Mouse (Mus musculus): ENCODE results near the gene Prnd. TPM values are rescaled to one million over a fixed set of nuclear protein-coding genes. Genes with fewer than 3 reads are reported as not detected.
A peak's percentile ranks its signal among the peaks of the same experiment; 100 is the strongest.

Gene Prnd
- polyA plus RNA-seq, 1 experiment from 2014 or later, result 20.8 TPM

DNA sequence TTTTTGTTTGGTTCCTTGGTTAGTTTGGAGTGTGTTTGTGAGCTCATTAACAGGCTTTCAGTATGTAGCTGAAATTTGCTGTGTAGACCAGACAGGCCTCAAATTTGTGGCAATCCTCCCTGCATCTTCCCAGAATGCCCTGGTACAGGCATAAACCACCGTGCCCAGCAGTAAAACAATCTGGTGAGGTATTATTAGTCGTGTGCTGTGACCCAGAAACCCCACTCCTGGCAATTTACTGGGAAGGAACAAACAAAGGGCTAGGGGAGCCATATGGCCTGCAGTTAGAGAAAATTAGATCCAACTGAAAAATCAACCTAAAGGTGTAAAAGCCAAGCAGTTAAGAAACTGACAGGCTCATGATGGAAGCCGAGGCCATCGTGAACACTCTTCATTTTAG, 39.3 kb upstream of the Prnd start:
- no peaks in the 10 kb centered on the region for H3K36me3 ChIP-seq
- 18% methylated on average over 4 of the region's 4 CpGs for WGBS
- ATAC-seq (replicated peaks; ENCODE audit: low FRiP score), result no peak
- peak overlapping the region; percentile 76; the same call in 1 of the 2 replicates for H3K4me3 ChIP-seq (replicated peaks)
- H3K27me3 ChIP-seq, result 0 out of 2 replicates have a peak, but pooled peaks cover 3% of the 10 kb centered on the region
- peak overlapping the region; percentile 24; the same call in 1 of the 2 replicates for H3K4me2 ChIP-seq
- peaks cover 31% of the 10 kb centered on the region for H3K4me1 ChIP-seq
- no peak overlapping the region for H3K27ac ChIP-seq
- H3K9me3 ChIP-seq (replicated peaks), result no peaks in the 10 kb centered on the region
- H3K9ac ChIP-seq, result no peak overlapping the region

DNA sequence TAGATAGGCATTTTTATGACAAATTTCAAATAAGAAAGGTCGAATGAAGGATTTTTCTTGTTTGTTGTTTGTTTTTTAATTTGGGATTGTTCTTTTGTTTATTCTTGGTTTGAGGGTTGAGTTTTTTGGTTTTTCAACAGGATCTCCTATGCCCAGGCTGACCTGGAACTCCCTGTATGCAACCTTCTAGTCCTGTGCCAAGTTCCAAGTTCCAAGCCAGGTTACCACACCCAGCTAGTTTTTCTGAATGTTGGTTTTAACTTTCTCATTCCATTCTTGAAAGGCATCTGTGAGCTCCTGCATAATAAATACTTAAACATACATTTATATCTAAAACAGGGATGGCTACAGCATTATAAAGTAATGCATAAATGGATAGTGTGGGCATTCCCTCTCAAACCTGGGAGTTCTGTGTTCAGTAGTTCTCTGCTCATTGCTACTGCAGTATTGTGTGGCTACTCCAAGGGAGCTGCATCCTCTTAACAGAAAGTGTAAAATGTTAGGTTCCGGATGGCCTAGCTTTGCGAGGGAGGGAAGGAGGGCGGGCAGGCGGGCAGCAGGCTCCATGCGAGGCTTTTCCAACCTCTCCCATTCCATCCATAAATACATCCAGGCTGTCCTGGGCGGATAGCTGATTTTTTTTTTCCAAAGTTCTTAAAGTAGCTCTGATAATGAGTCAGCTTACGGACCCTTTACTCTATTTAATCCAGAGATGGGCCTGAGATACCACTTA, 38.0 kb upstream of the Prnd start:
- H3K9ac ChIP-seq, result no peak overlapping the region
- no peaks in the 10 kb centered on the region for H3K9me3 ChIP-seq (replicated peaks)
- H3K27ac ChIP-seq, result no peak overlapping the region
- 0 out of 2 replicates have a peak overlapping the region, but pooled peaks have one; percentile 12 for H3K4me2 ChIP-seq
- no peak for ATAC-seq (replicated peaks; ENCODE audit: low FRiP score)
- WGBS, result 44% methylated on average over 8 of the region's 8 CpGs
- no peak overlapping the region for H3K4me3 ChIP-seq (replicated peaks)
- H3K27me3 ChIP-seq, result 0 out of 2 replicates have a peak, but pooled peaks cover 3% of the 10 kb centered on the region
- peaks cover 31% of the 10 kb centered on the region for H3K4me1 ChIP-seq
- H3K36me3 ChIP-seq, result 0 out of 2 replicates have a peak, but pooled peaks cover 3% of the 10 kb centered on the region

DNA sequence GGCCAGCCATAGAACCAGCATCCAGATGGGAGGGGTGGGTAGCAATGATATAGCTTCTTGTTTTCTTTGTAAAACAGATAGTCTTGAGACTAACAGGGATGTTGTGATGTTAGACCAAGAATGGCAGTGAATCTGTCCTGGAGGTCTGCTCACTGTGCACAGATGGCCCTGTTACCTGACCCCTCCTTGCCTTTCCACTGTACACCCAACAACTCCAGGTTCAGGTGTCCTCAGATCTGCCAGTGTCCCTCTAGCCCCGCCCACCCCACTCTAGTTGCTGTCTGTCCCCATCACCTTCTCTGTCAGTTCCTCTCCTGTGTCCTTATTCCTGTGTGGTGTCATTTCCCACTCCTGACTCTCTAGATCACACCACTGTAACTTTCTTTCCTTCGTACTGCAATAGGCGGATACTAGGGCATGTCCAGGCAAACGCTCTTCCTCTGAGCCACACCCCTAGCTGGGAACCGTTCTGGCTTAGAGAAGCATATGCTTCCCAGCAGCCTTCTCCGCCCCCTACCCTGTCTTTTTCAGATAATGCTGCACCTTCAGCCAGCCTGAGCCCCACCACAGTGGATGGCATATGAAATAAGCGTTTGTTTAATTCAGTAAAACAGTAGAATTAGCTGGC, 18.3 kb upstream of the Prnd start:
- Histone ChIP-seq H3K4me2 (no peak overlapping the region), H3K4me1 (0 out of 2 replicates have a peak, but pooled peaks cover 2% of the 10 kb centered on the region), H3K9me3 (replicated peaks) (no peaks in the 10 kb centered on the region), H3K36me3 (peaks cover 11% of the 10 kb centered on the region), H3K27me3 (no peaks in the 10 kb centered on the region), H3K27ac (no peak overlapping the region), H3K4me3 (replicated peaks) (no peak overlapping the region), H3K9ac (no peak overlapping the region)
- 79% methylated on average over 7 of the region's 7 CpGs for WGBS
- 0 out of 2 replicates have a peak, but pooled peaks have one; percentile 15 for ATAC-seq (replicated peaks; ENCODE audit: low FRiP score)

DNA sequence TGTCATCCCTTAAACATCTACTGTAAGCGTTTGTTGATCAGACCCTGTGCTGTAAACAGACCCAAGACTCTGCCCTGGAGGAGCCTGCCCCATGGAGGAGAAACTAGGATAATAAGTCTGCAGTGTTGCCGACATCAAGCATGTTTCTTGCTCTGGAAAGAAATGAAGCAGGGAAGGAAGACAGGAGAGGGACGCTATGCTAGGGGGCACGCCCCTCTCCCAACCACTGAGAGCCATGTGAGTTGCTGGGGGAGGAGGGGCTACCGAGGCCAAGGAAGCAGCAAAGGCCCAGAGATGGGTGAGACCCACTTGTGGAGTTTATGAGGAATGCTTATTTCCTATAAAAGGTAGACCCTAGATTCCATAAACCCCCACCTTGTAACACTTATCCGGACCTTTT, 17.6 kb upstream of the Prnd start:
- Histone ChIP-seq H3K4me2 (no peak overlapping the region), H3K4me1 (0 out of 2 replicates have a peak, but pooled peaks cover 2% of the 10 kb centered on the region), H3K9me3 (replicated peaks) (no peaks in the 10 kb centered on the region), H3K27me3 (no peaks in the 10 kb centered on the region), H3K36me3 (peaks cover 12% of the 10 kb centered on the region), H3K4me3 (replicated peaks) (no peak overlapping the region), H3K9ac (no peak overlapping the region), H3K27ac (no peak overlapping the region)
- whole genome bisulfite sequencing, result 46% methylated on average over 6 of the region's 6 CpGs
- no peak for ATAC-seq (replicated peaks; ENCODE audit: low FRiP score)

DNA sequence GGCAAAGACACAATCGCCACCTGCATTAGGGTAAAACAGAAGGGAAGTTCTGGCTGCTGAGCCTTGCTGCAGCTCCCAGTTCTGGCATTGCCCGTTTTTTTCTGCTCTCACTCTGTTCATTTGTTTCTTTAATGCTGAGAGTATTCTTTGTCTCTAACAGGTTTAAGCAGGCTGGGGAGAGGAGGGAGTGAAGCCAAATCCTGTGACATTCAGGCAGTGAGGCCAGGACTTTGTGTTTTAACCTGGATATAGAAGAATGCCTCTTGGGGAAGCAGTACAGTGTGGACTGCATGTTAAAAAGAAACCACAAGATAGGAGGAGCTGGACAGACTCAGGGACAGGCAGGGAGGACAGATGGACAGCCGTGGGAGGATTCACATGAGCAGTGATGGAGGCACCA, 17.1 kb upstream of the Prnd start:
- Histone ChIP-seq H3K4me2 (no peak overlapping the region), H3K9ac (no peak overlapping the region), H3K4me3 (replicated peaks) (no peak overlapping the region), H3K27ac (no peak overlapping the region), H3K27me3 (no peaks in the 10 kb centered on the region), H3K9me3 (replicated peaks) (no peaks in the 10 kb centered on the region), H3K36me3 (peaks cover 12% of the 10 kb centered on the region), H3K4me1 (0 out of 2 replicates have a peak, but pooled peaks cover 2% of the 10 kb centered on the region)
- WGBS, result 70% methylated on average over 3 of the region's 3 CpGs
- no peak for ATAC-seq (replicated peaks; ENCODE audit: low FRiP score)

DNA sequence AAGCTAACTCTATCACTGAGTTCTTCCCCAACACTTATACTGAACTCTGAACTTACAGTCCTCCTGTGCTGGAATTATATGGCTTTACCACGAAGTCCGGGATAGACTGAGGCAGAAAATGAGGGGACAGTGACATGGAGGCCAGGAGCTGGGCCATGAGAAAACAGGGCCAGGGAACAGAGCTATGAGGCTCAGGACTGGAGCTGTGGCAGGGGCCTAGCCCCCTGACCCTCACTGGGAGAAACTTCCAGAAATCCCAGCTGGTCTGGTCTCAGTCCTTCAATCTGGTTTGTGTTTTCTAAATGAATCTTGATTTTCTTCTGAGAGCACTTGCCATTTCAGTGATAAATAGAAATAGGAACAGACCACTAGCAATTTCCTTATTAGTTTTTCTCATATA, 16.4 kb upstream of the Prnd start:
- Histone ChIP-seq H3K36me3 (peaks cover 12% of the 10 kb centered on the region), H3K9ac (no peak overlapping the region), H3K4me2 (no peak overlapping the region), H3K4me3 (replicated peaks) (no peak overlapping the region), H3K4me1 (0 out of 2 replicates have a peak, but pooled peaks cover 2% of the 10 kb centered on the region), H3K9me3 (replicated peaks) (no peaks in the 10 kb centered on the region), H3K27me3 (no peaks in the 10 kb centered on the region), H3K27ac (no peak overlapping the region)
- 82% methylated on average over 2 of the region's 2 CpGs for WGBS
- no peak for ATAC-seq (replicated peaks; ENCODE audit: low FRiP score)

DNA sequence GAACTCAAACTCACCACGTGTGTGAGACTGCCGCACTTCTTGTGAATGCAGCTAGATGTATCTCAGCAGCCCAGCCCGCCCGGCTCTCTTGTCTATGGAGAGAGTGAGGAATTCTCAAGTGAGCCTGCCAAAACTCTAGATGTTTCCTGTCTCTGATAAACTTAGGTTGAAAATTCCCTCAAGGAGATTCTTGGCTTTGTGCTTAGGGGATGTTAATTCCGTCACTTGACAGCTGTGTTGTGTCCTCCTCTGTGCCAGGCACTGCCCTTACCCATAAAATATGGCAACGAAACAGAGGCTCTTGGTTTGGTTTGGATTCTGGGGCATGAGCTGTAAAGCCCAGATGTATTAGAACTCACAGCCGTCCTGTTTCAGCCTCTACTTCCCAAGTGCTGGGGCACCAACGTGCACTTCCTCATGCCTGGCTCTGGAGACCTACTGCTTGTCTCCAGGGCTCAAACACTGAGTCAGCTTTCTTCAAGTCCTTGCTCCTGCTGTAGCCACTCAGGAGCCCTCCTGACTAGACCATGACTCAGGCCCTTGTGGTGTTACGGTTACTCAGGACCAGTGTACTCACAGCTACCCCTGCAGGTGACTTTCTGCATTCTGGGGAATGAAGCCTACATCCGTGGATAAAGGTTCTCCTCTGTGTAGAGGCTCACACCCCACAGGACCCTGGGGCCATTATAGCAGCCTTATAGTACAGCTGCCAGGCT, 15.1 kb upstream of the Prnd start:
- Histone ChIP-seq H3K9me3 (replicated peaks) (no peaks in the 10 kb centered on the region), H3K27ac (no peak overlapping the region), H3K9ac (no peak overlapping the region), H3K4me2 (no peak overlapping the region), H3K4me3 (replicated peaks) (no peak overlapping the region), H3K4me1 (0 out of 2 replicates have a peak, but pooled peaks cover 2% of the 10 kb centered on the region), H3K27me3 (no peaks in the 10 kb centered on the region), H3K36me3 (peaks cover 12% of the 10 kb centered on the region)
- no peak for ATAC-seq (replicated peaks; ENCODE audit: low FRiP score)
- WGBS, result 72% methylated on average over 10 of the region's 10 CpGs

DNA sequence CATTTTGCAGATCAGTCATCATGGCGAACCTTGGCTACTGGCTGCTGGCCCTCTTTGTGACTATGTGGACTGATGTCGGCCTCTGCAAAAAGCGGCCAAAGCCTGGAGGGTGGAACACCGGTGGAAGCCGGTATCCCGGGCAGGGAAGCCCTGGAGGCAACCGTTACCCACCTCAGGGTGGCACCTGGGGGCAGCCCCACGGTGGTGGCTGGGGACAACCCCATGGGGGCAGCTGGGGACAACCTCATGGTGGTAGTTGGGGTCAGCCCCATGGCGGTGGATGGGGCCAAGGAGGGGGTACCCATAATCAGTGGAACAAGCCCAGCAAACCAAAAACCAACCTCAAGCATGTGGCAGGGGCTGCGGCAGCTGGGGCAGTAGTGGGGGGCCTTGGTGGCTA, 14.3 kb upstream of the Prnd start:
- H3K4me1 ChIP-seq, result 0 out of 2 replicates have a peak, but pooled peaks cover 2% of the 10 kb centered on the region
- 94% methylated on average over 10 of the region's 10 CpGs for WGBS
- no peak for ATAC-seq (replicated peaks; ENCODE audit: low FRiP score)
- H3K4me2 ChIP-seq, result no peak overlapping the region
- no peaks in the 10 kb centered on the region for H3K9me3 ChIP-seq (replicated peaks)
- H3K27ac ChIP-seq, result no peak overlapping the region
- H3K27me3 ChIP-seq, result no peaks in the 10 kb centered on the region
- H3K9ac ChIP-seq, result no peak overlapping the region
- peaks cover 12% of the 10 kb centered on the region for H3K36me3 ChIP-seq
- no peak overlapping the region for H3K4me3 ChIP-seq (replicated peaks)

DNA sequence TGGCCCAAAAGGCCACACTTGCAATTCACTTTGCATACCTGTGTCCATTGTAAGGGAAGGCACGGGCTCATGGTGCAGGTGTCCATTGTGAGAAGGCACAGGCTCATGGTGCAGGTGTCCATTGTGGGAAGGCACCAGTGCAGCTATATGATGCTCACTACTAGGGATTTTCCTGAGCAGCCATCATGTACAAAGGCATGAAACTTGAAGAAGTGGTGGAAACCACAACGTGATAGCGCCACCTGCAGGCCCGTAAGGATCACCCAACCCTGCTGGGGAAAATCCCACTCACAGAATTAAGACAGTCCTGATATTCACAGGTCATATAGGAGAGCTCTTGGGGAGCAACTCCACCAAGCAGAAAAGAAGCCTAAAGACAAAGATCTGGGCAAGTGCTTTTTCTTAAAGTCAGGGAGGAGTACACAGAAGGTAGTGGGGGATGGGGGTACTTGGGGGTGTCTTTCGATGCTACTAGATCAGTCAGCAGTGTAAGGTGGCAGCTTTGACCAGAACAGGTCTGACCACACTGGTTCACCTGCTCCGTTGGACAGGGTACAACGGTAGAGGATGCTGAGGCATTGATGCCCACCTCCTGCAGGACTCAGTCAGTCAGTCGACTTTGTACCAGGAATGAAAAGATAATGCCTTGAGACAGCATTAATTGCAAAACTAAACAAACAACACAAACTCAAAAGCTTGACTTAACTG, 11.1 kb upstream of the Prnd start:
- H3K36me3 ChIP-seq, result peaks cover 12% of the 10 kb centered on the region
- H3K9me3 ChIP-seq (replicated peaks), result no peaks in the 10 kb centered on the region
- ATAC-seq (replicated peaks; ENCODE audit: low FRiP score), result no peak
- H3K4me1 ChIP-seq, result no peaks in the 10 kb centered on the region
- no peak overlapping the region for H3K9ac ChIP-seq
- WGBS, result 40% methylated on average over 8 of the region's 8 CpGs
- no peaks in the 10 kb centered on the region for H3K27me3 ChIP-seq
- H3K4me3 ChIP-seq (replicated peaks), result no peak overlapping the region
- H3K27ac ChIP-seq, result no peak overlapping the region
- H3K4me2 ChIP-seq, result no peak overlapping the region

DNA sequence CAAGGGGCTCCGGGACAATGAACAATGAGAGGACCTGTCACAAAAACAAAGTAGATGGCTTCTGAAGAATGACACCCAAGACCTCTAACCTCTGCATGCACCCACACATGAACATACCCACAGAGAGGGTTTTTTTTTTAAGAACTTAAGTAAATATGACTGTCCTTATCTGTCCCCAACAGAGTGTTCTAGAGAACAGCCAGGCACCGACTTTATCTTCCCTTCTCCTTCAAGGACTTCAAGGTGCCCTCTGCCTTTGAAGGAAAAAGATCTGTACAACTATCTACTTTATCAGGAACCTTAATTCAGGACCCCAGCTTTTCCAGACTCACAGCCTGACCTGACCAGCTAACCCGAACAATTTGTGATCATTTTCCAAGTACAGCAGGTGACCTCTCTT, 10.2 kb upstream of the Prnd start:
- no peak overlapping the region for H3K27ac ChIP-seq
- H3K4me1 ChIP-seq, result no peaks in the 10 kb centered on the region
- peaks cover 12% of the 10 kb centered on the region for H3K36me3 ChIP-seq
- H3K4me2 ChIP-seq, result no peak overlapping the region
- no peaks in the 10 kb centered on the region for H3K9me3 ChIP-seq (replicated peaks)
- no peak for ATAC-seq (replicated peaks; ENCODE audit: low FRiP score)
- no peak overlapping the region for H3K4me3 ChIP-seq (replicated peaks)
- no peak overlapping the region for H3K9ac ChIP-seq
- no peaks in the 10 kb centered on the region for H3K27me3 ChIP-seq
- 70% methylated on average over 3 of the region's 3 CpGs for WGBS

DNA sequence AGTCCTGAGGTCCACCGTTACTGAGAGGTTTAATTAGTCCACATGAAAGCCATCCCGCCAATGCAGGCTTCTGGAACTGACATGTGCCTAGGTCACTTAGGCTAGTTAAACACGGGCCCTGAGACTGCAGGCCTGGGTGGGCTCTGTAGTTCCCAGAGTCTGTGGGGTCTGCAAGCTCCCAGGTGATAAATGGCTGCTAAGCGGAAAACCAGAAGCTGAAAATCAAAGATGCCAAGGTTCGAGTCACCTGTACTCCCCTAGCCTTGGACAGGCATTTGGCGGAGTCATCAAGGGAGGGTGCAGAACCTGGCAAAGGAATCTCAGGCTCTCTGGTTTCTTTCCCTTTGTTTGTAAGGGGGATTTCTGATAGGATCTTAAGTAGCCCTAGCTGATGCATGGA, 9.2 kb upstream of the Prnd start:
- Histone ChIP-seq H3K27me3 (no peaks in the 10 kb centered on the region), H3K9ac (no peak overlapping the region), H3K4me3 (replicated peaks) (no peak overlapping the region), H3K36me3 (peaks cover 9% of the 10 kb centered on the region), H3K4me1 (no peaks in the 10 kb centered on the region), H3K27ac (no peak overlapping the region), H3K4me2 (no peak overlapping the region), H3K9me3 (replicated peaks) (no peaks in the 10 kb centered on the region)
- WGBS, result 67% methylated on average over 6 of the region's 6 CpGs
- ATAC-seq (replicated peaks; ENCODE audit: low FRiP score), result no peak

Measured in kidney, embryonic 15.5 days (tissue).